Mouse (Mus musculus) limb, embryonic 11.5 days (tissue): ENCODE measurements at regions not wholly inside any gene's neighbourhood (a gene's known extent, or its start where the extent isn't known, plus 50 kb on each side); places are given as distances from the start of the nearest gene placed in this dataset.

Experiments used
- ATAC-seq: fragments of 200-750 bp; cut with Nextera tagmentation; 2 replicates; pipeline ENCODE4 v1.8.0; 2017; ENCODE audit warnings: low read depth; ENCODE audit not compliant: insufficient number of reproducible peaks, low FRiP score, low TSS enrichment
- DNase-seq: peaks from one replicate; pipeline ENCODE4 v3.0.0-alpha.2; 2015; ENCODE audit warnings: low spot score
- H3K27ac ChIP-seq: fragments of 300-500 bp; sonication (generic); replicated peaks from 2 replicates; pipeline ENCODE4 v1.5.1; 2014; ENCODE audit warnings: low read depth, mild to moderate bottlenecking, low read length
- H3K27me3 ChIP-seq: fragments of 300-500 bp; sonication (generic); 2 replicates; pipeline ENCODE4 v1.6.1; 2014; ENCODE audit warnings: mild to moderate bottlenecking, low read length, mixed read lengths; ENCODE audit not compliant: control insufficient read depth, insufficient read depth
- H3K36me3 ChIP-seq: fragments of 300-500 bp; sonication (generic); 2 replicates; pipeline ENCODE4 v1.6.1; 2014; ENCODE audit warnings: mild to moderate bottlenecking, low read length, moderate library complexity, mixed read lengths; ENCODE audit not compliant: control insufficient read depth, insufficient read depth
- H3K4me1 ChIP-seq: fragments of 300-500 bp; sonication (generic); 2 replicates; pipeline ENCODE4 v1.6.1; 2014; ENCODE audit warnings: low read length, mixed read lengths; ENCODE audit not compliant: control insufficient read depth, insufficient read depth
- H3K4me2 ChIP-seq: fragments of 300-500 bp; sonication (generic); 2 replicates; pipeline ENCODE4 v1.6.1; 2014; ENCODE audit warnings: low read depth, mild to moderate bottlenecking, moderate library complexity; ENCODE audit not compliant: severe bottlenecking
- H3K4me3 ChIP-seq: fragments of 300-500 bp; sonication (generic); 2 replicates; pipeline ENCODE4 v1.5.1; 2014; ENCODE audit warnings: low read depth, low read length
- H3K9ac ChIP-seq: fragments of 300-500 bp; sonication (generic); 2 replicates; pipeline ENCODE4 v1.6.1; 2014; ENCODE audit warnings: mild to moderate bottlenecking, low read length
- H3K9me3 ChIP-seq: fragments of 300-500 bp; sonication (generic); 2 replicates; pipeline ENCODE4 v1.6.1; 2016; ENCODE audit warnings: low read length; ENCODE audit not compliant: control insufficient read depth
- WGBS: fragments of 180-500 bp; shearing (Covaris S2); extraction: QIAGEN DNeasy Blood & Tissue Kit; methylation state at CpG from one replicate; pipeline ENCODE4 v1.1.7; 2014; 5-methylcytosine and 5-hydroxymethylcytosine counted together

- DNase-seq (no peak), ATAC-seq (no peak)
- WGBS: 90% methylated on average over 3 of the region's 3 CpGs
- Histone ChIP-seq H3K36me3 (no peaks in the 10 kb centered on the region), H3K27ac (no peak overlapping the region), H3K4me3 (no peak overlapping the region), H3K4me1 (no peaks in the 10 kb centered on the region), H3K9me3 (no peaks in the 10 kb centered on the region), H3K9ac (no peak overlapping the region), H3K27me3 (no peaks in the 10 kb centered on the region), H3K4me2 (no peak overlapping the region)
Measured at GRCm38 (mm10) chr12:58901931-58902330, 109.9 kb downstream of the Sec23a start.

DNA sequence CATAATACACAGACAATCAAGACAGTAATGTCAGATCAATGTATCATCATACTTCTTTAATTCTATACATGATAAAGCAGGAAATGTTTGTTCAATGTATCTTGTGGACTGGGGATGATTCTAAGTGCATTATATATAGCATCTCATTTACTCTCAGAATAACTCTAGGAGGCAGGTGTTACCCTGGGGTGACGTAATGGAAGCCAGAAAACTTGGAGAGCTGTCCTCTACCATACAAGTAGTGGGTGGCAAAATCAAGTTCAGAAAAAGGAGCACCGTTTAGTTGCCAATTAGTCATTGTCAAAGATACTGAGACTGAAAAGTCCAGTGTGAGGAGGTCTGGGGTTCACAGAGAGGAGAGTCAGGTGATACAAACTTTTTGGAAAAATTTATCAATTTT, 136.0 kb downstream of the Sec23a start:
- DNase-seq (no peak), ATAC-seq (no peak)
- Histone ChIP-seq H3K9ac (no peak overlapping the region), H3K4me2 (no peak overlapping the region), H3K4me3 (no peak overlapping the region), H3K27me3 (no peaks in the 10 kb centered on the region), H3K27ac (no peak overlapping the region), H3K9me3 (no peaks in the 10 kb centered on the region), H3K4me1 (no peaks in the 10 kb centered on the region), H3K36me3 (no peaks in the 10 kb centered on the region)
- 79% methylated on average over 2 of the region's 2 CpGs for WGBS

- ATAC-seq (no peak), DNase-seq (no peak)
- Histone ChIP-seq H3K36me3 (no peaks in the 10 kb centered on the region), H3K27ac (no peak overlapping the region), H3K27me3 (no peaks in the 10 kb centered on the region), H3K9ac (no peak overlapping the region), H3K4me1 (no peaks in the 10 kb centered on the region), H3K9me3 (no peaks in the 10 kb centered on the region), H3K4me3 (no peak overlapping the region), H3K4me2 (no peak overlapping the region)
Measured at GRCm38 (mm10) chr12:58872465-58872864, 139.4 kb downstream of the Sec23a start.

DNA sequence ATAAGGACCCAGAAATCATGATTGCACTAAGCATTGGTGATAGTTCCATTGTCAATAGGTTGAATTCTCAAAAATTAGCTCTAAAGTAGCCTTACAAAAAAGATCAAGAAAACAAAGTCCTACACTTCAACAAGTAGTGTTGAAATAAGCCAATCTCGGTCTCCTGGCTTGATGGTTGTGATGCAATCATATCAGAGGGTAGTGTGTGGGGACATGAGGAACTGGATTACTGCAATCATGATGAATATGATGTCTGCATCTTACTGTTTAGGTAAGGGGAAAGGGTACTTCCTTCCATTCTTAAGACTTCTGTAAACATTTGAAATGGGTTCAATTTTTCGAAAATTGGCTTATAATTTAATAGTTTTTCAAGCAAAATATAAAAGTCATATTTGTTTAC, 155.3 kb downstream of the Sec23a start:
- WGBS: 76% methylated on average over 2 of the region's 2 CpGs
- ATAC-seq: no peak

GRCm38 (mm10) chr12:58851677-58852385, 160.0 kb downstream of the Sec23a start:
- DNase-seq (no peak), ATAC-seq (no peak)
- 87% methylated on average over 6 of the region's 6 CpGs for WGBS
- no peak overlapping the region for H3K27ac ChIP-seq
- H3K36me3 ChIP-seq: no peaks in the 10 kb centered on the region
- H3K4me1 ChIP-seq: no peaks in the 10 kb centered on the region
- H3K4me2 ChIP-seq: no peak overlapping the region
- no peak overlapping the region for H3K9ac ChIP-seq
- no peak overlapping the region for H3K4me3 ChIP-seq
- no peaks in the 10 kb centered on the region for H3K9me3 ChIP-seq
- no peaks in the 10 kb centered on the region for H3K27me3 ChIP-seq

More for the DNA sequence above, 155.3 kb downstream of the Sec23a start:
- Histone ChIP-seq H3K4me2 (no peak overlapping the region), H3K9ac (no peak overlapping the region), H3K4me3 (no peak overlapping the region), H3K27me3 (no peaks in the 10 kb centered on the region), H3K4me1 (no peaks in the 10 kb centered on the region), H3K9me3 (no peaks in the 10 kb centered on the region), H3K36me3 (no peaks in the 10 kb centered on the region), H3K27ac (no peak overlapping the region)
- DNase-seq: no peak

GRCm38 (mm10) chr12:58829656-58830055, 182.2 kb downstream of the Sec23a start:
- 87% methylated on average over 1 of the region's 1 CpGs for WGBS
- H3K9me3 ChIP-seq: no peaks in the 10 kb centered on the region
- no peaks in the 10 kb centered on the region for H3K27me3 ChIP-seq
- no peak overlapping the region for H3K9ac ChIP-seq
- no peak for DNase-seq
- no peak overlapping the region for H3K4me3 ChIP-seq
- no peak for ATAC-seq
- no peak overlapping the region for H3K4me2 ChIP-seq
- H3K36me3 ChIP-seq: no peaks in the 10 kb centered on the region
- H3K27ac ChIP-seq: no peak overlapping the region
- H3K4me1 ChIP-seq: no peaks in the 10 kb centered on the region

- Histone ChIP-seq H3K9ac (no peak overlapping the region), H3K9me3 (no peaks in the 10 kb centered on the region), H3K4me1 (no peaks in the 10 kb centered on the region), H3K4me3 (no peak overlapping the region), H3K4me2 (no peak overlapping the region), H3K27me3 (no peaks in the 10 kb centered on the region), H3K27ac (no peak overlapping the region), H3K36me3 (no peaks in the 10 kb centered on the region)
- DNase-seq: no peak
- no peak for ATAC-seq
Measured at GRCm38 (mm10) chr12:58827864-58828263, 184.0 kb downstream of the Sec23a start.

GRCm38 (mm10) chr12:58825139-58825921, 186.5 kb downstream of the Sec23a start:
- 84% methylated on average over 7 of the region's 7 CpGs for WGBS
- H3K9ac ChIP-seq: no peak overlapping the region
- ATAC-seq (no peak), DNase-seq (no peak)
- H3K27me3 ChIP-seq: no peaks in the 10 kb centered on the region
- H3K27ac ChIP-seq: no peak overlapping the region
- H3K36me3 ChIP-seq: no peaks in the 10 kb centered on the region
- H3K9me3 ChIP-seq: no peaks in the 10 kb centered on the region
- H3K4me2 ChIP-seq: no peak overlapping the region
- no peak overlapping the region for H3K4me3 ChIP-seq
- H3K4me1 ChIP-seq: no peaks in the 10 kb centered on the region
